Mouse (Mus musculus) MEL (cell line): ENCODE measurements around the gene Bhlhe41. TPM values are rescaled to one million over a fixed set of nuclear protein-coding genes. Genes with fewer than 3 reads are reported as not detected.

Experiments
- DNase-seq: peaks from one replicate; pipeline ENCODE4 v3.0.0; 2011; ENCODE audit warnings: low read depth, low spot score
- H3K27ac ChIP-seq: 2 replicates; pipeline ENCODE4 v1.5.1; 2012; ENCODE audit warnings: low read depth, mild to moderate bottlenecking, control low read depth, low read length, moderate library complexity; ENCODE audit not compliant: control insufficient read depth
- H3K27me3 ChIP-seq, 2 experiments: fragments of 150-350 bp in 1 of 2; sonication (generic) in 1 of 2; 2 replicates each; pipeline ENCODE4 v1.6.1; 2012; ENCODE audit warnings: low read length in 2 of 2, mild to moderate bottlenecking in 2 of 2, improper control_type of control experiment in 1 of 2, moderate library complexity in 1 of 2; ENCODE audit not compliant: insufficient read depth in 2 of 2, control insufficient read depth in 1 of 2
- H3K36me3 ChIP-seq, 2 experiments: 2 replicates each; pipeline ENCODE4 v1.6.1; 2012 to 2014; ENCODE audit warnings: low read length in 2 of 2, improper control_type of control experiment in 1 of 2, inconsistent platforms in 1 of 2, mild to moderate bottlenecking in 1 of 2; ENCODE audit not compliant: insufficient read depth in 2 of 2, control insufficient read depth in 1 of 2
- H3K4me1 ChIP-seq, 2 experiments: fragments of 150-350 bp in 1 of 2; sonication (generic) in 1 of 2; 2 replicates each; pipeline ENCODE4 v1.6.1; 2012; ENCODE audit warnings: low read length in 2 of 2, improper control_type of control experiment in 1 of 2, mild to moderate bottlenecking in 1 of 2; ENCODE audit not compliant: insufficient read depth in 2 of 2, control insufficient read depth in 1 of 2
- H3K4me3 ChIP-seq, 2 experiments: fragments of 150-350 bp in 1 of 2; sonication (generic) in 1 of 2; 2 replicates each; pipeline ENCODE4 v1.5.1; 2012; ENCODE audit warnings: low read depth in 2 of 2, low read length in 2 of 2, mild to moderate bottlenecking in 2 of 2, moderate library complexity in 2 of 2, control low read depth in 1 of 2, improper control_type of control experiment in 1 of 2; ENCODE audit not compliant: control insufficient read depth in 1 of 2, insufficient read depth in 1 of 2
- H3K79me2 ChIP-seq: 2 replicates; pipeline ENCODE4 v1.6.1; 2012; ENCODE audit warnings: mild to moderate bottlenecking, low read length, moderate library complexity; ENCODE audit not compliant: control insufficient read depth, poor library complexity, insufficient read depth
- H3K9ac ChIP-seq: 2 replicates; pipeline ENCODE4 v1.6.1; 2012; ENCODE audit warnings: low read depth, mild to moderate bottlenecking, control low read depth, low read length, moderate library complexity; ENCODE audit not compliant: control insufficient read depth, poor library complexity, severe bottlenecking
- H3K9me3 ChIP-seq: fragments of 150-350 bp; sonication (generic); replicated peaks from 2 replicates; pipeline ENCODE4 v1.6.1; 2012; ENCODE audit warnings: mild to moderate bottlenecking, low read length, improper control_type of control experiment, moderate library complexity; ENCODE audit not compliant: insufficient read depth
- CHD1 ChIP-seq: IDR thresholded peaks from 2 replicates; pipeline ENCODE4 v1.6.1; 2012; ENCODE audit warnings: low read depth, mild to moderate bottlenecking, inconsistent platforms, low read length, improper control_type of control experiment
- CTCF ChIP-seq, 3 experiments: IDR thresholded peaks in 2 of 3; conservative IDR thresholded peaks in 1 of 3; 2 replicates each; pipeline ENCODE4 v1.5.1; 2011 to 2012; ENCODE audit warnings: low read length in 3 of 3, low read depth in 2 of 3, mild to moderate bottlenecking in 2 of 3, improper control_type of control experiment in 1 of 3, inconsistent platforms in 1 of 3, mixed read lengths in 1 of 3, moderate library complexity in 1 of 3; ENCODE audit not compliant: control insufficient read depth in 1 of 3, insufficient read depth in 1 of 3, poor library complexity in 1 of 3, severe bottlenecking in 1 of 3
- E2F4 ChIP-seq: IDR thresholded peaks from 2 replicates; pipeline ENCODE4 v1.6.1; 2011; ENCODE audit warnings: low read depth, low read length, improper control_type of control experiment, borderline replicate concordance
- ELF1 ChIP-seq: IDR thresholded peaks from 2 replicates; pipeline ENCODE4 v1.6.1; 2014; ENCODE audit warnings: low read depth, mild to moderate bottlenecking, inconsistent platforms, low read length, improper control_type of control experiment, moderate library complexity
- ETS1 ChIP-seq: IDR thresholded peaks from 2 replicates; pipeline ENCODE4 v1.6.1; 2012; ENCODE audit warnings: low read depth, mild to moderate bottlenecking, inconsistent platforms, low read length, improper control_type of control experiment, moderate library complexity
- GATA1 ChIP-seq: IDR thresholded peaks from 2 replicates; pipeline ENCODE4 v1.6.1; 2011; ENCODE audit warnings: low read depth, low read length, improper control_type of control experiment
- HCFC1 ChIP-seq: IDR thresholded peaks from 2 replicates; pipeline ENCODE4 v1.6.1; 2012; ENCODE audit warnings: low read depth, mild to moderate bottlenecking, inconsistent platforms, low read length, improper control_type of control experiment, moderate library complexity
- KAT2A ChIP-seq: conservative IDR thresholded peaks from 2 replicates; pipeline ENCODE4 v1.6.1; 2012; ENCODE audit warnings: low read depth, low read length, improper control_type of control experiment, inconsistent platforms
- MEF2A ChIP-seq: IDR thresholded peaks from 2 replicates; pipeline ENCODE4 v1.6.1; 2014; ENCODE audit warnings: low read depth, mild to moderate bottlenecking, inconsistent platforms, low read length, improper control_type of control experiment; ENCODE audit not compliant: poor library complexity, insufficient replicate concordance, severe bottlenecking; ENCODE audit errors: extremely low read depth
- MXI1 ChIP-seq: IDR thresholded peaks from 2 replicates; pipeline ENCODE4 v1.6.1; 2011; ENCODE audit warnings: mild to moderate bottlenecking, low read depth, low read length, improper control_type of control experiment
- MYB ChIP-seq: IDR thresholded peaks from 2 replicates; pipeline ENCODE4 v1.6.1; 2011; ENCODE audit warnings: mild to moderate bottlenecking, low read depth, low read length, improper control_type of control experiment
- POLR2A ChIP-seq, 2 experiments: IDR thresholded peaks; 2 replicates each; pipeline ENCODE4 v1.6.1; 2011 to 2012; ENCODE audit warnings: low read length in 2 of 2, mild to moderate bottlenecking in 2 of 2, control low read depth in 1 of 2, improper control_type of control experiment in 1 of 2, low read depth in 1 of 2, moderate library complexity in 1 of 2; ENCODE audit not compliant: control insufficient read depth in 1 of 2, insufficient read depth in 1 of 2, poor library complexity in 1 of 2
- RAD21 ChIP-seq: IDR thresholded peaks from 2 replicates; pipeline ENCODE4 v1.6.1; 2011; ENCODE audit warnings: mild to moderate bottlenecking, low read depth, low read length, improper control_type of control experiment
- RCOR1 ChIP-seq: IDR thresholded peaks from 2 replicates; pipeline ENCODE4 v1.6.1; 2012; ENCODE audit warnings: low read depth, mild to moderate bottlenecking, inconsistent platforms, low read length, improper control_type of control experiment
- SIN3A ChIP-seq: IDR thresholded peaks from 2 replicates; pipeline ENCODE4 v1.6.1; 2012; ENCODE audit warnings: low read length, improper control_type of control experiment, inconsistent platforms
- SMC3 ChIP-seq: IDR thresholded peaks from 2 replicates; pipeline ENCODE4 v1.6.1; 2011; ENCODE audit warnings: low read depth, low read length, improper control_type of control experiment
- TCF12 ChIP-seq: IDR thresholded peaks from 2 replicates; pipeline ENCODE4 v1.6.1; 2014; ENCODE audit warnings: low read depth, mild to moderate bottlenecking, inconsistent platforms, low read length, improper control_type of control experiment, moderate library complexity
- USF2 ChIP-seq, 2 experiments: IDR thresholded peaks; 2 replicates each; pipeline ENCODE4 v1.6.1; 2011 to 2012; ENCODE audit warnings: improper control_type of control experiment in 2 of 2, low read length in 2 of 2, borderline replicate concordance in 1 of 2, inconsistent platforms in 1 of 2, low read depth in 1 of 2, mild to moderate bottlenecking in 1 of 2; ENCODE audit not compliant: insufficient read depth in 1 of 2
- ZKSCAN1 ChIP-seq: IDR thresholded peaks from 2 replicates; pipeline ENCODE4 v1.6.1; 2012; ENCODE audit warnings: low read depth, mild to moderate bottlenecking, inconsistent platforms, low read length, improper control_type of control experiment, moderate library complexity
- ZMIZ1 ChIP-seq: IDR thresholded peaks from 2 replicates; pipeline ENCODE4 v1.6.1; 2012; ENCODE audit warnings: low read depth, mild to moderate bottlenecking, inconsistent platforms, low read length, improper control_type of control experiment, moderate library complexity
- ZNF384 ChIP-seq: IDR thresholded peaks from 2 replicates; pipeline ENCODE4 v1.6.1; 2012; ENCODE audit warnings: low read depth, mild to moderate bottlenecking, inconsistent platforms, low read length, improper control_type of control experiment
- polyA plus RNA-seq, 2 experiments: library from polyadenylated mRNA; stranded (reverse) in 1 of 2; unstranded in 1 of 2; fragments of >175 nt in 1 of 2; fragments of >200 nt in 1 of 2; gene quantifications; 2 replicates each; pipeline versions ENCODE4 v1.2.1 to v1.2.4; 2012; ENCODE audit warnings: low replicate concordance in 2 of 2, low read depth in 1 of 2; ENCODE audit not compliant: insufficient read length in 2 of 2, insufficient read depth in 1 of 2, missing spikeins in 1 of 2
- total RNA-seq: library from RNA; depleted of rRNA; stranded (reverse); fragments of 300-350 nt; gene quantifications from 2 replicates; pipeline ENCODE4 v1.2.3, GENCODE M21; 2012

Gene Bhlhe41
- total and polyA plus RNA-seq, 3 experiments, result not detected

- no peaks in the 10 kb centered on the region for H3K36me3 ChIP-seq
- no peaks in the 10 kb centered on the region; a peak in 1 of 4 replicates for H3K27me3 ChIP-seq
- no peak overlapping the region for H3K27ac ChIP-seq
- no peaks in the 10 kb centered on the region for H3K9me3 ChIP-seq
- H3K4me1 ChIP-seq, result no peaks in the 10 kb centered on the region
- H3K9ac ChIP-seq, result no peak overlapping the region
- H3K4me3 ChIP-seq, result no peak overlapping the region
- H3K79me2 ChIP-seq, result no peaks in the 10 kb centered on the region
- no peak for DNase-seq
- TF ChIP-seq CHD1 (no peak), ZNF384 (no peak), CTCF (IDR thresholded peaks at IDR 0.05 in 2 of 3, conservative IDR thresholded peaks at IDR 0.05 in 1 of 3; ENCODE audit: control insufficient read depth in 1 of 3, insufficient read depth in 1 of 3, low read depth in 2 of 3, low read length in 3 of 3, poor library complexity in 1 of 3, severe bottlenecking in 1 of 3) (no peak), MXI1 (no peak), ETS1 (no peak), ZMIZ1 (no peak), RCOR1 (no peak), USF2 (IDR thresholded peaks at IDR 0.05; ENCODE audit: borderline replicate concordance in 1 of 2, insufficient read depth in 1 of 2, low read depth in 1 of 2, low read length in 2 of 2) (no peak), MEF2A (no peak), KAT2A (no peak), GATA1 (no peak), TCF12 (no peak), E2F4 (no peak), ELF1 (no peak), RAD21 (no peak)
Observed at GRCm38 (mm10) chr6:145811174-145811573, 54.2 kb downstream of the Bhlhe41 start.

GRCm38 (mm10) chr6:145810015-145810414 lies 55.3 kb downstream of the Bhlhe41 start:
- Histone ChIP-seq H3K36me3 (no peaks in the 10 kb centered on the region), H3K4me1 (no peaks in the 10 kb centered on the region), H3K27ac (no peak overlapping the region), H3K79me2 (no peaks in the 10 kb centered on the region), H3K9me3 (no peaks in the 10 kb centered on the region), H3K4me3 (no peak overlapping the region), H3K27me3 (no peaks in the 10 kb centered on the region), H3K9ac (no peak overlapping the region)
- no peak for DNase-seq
- TF ChIP-seq ELF1, result no peak
- no peak for TF ChIP-seq RCOR1
- no peak for TF ChIP-seq SIN3A
- TF ChIP-seq MYB, result no peak
- TF ChIP-seq HCFC1, result no peak
- no peak for TF ChIP-seq TCF12
- no peak for TF ChIP-seq POLR2A (IDR thresholded peaks at IDR 0.05; ENCODE audit: control insufficient read depth in 1 of 2, insufficient read depth in 1 of 2, low read depth in 1 of 2, low read length in 2 of 2, poor library complexity in 1 of 2)
- TF ChIP-seq ZKSCAN1, result no peak
- TF ChIP-seq SMC3, result no peak
